In genomic region chr2:155635961-155636360, GRCm38 (mm10) we compare ENCODE assay signal across 21 mouse cellular contexts. TPM values are rescaled to one million over a fixed set of nuclear protein-coding genes. Genes with fewer than 3 reads are reported as not detected.
"Had no signal": no experiment of that assay in that cellular context is flagged by ENCODE, and none has a peak within 500 bp of the region (broad histone marks: within the 10 kb centered on the region; RNA-seq: fewer than 3 reads in every experiment).

No protein-coding gene starts in this region.

- H3K27ac ChIP-seq: limb, embryonic 12.5 days; limb, embryonic 15.5 days; liver, embryonic 14.5 days; lung, embryonic 15.5 days; midbrain, embryonic 10.5 days; midbrain, embryonic 15.5 days; neural tube, embryonic 13.5 days had no signal

- DNase-seq: kidney, adult 9 months; kidney, postnatal 14 days; kidney, postnatal 4 days; left cerebral cortex, postnatal 4 days; lung, adult 18-20 months; lung, postnatal 10 days; lung, postnatal 36 days; retina, postnatal 1 day; right cerebral cortex, postnatal 25 days; thymus, adult 18-20 months; thymus, postnatal 4 days had no signal

- H3K9ac ChIP-seq: limb, embryonic 12.5 days; limb, embryonic 15.5 days; liver, embryonic 14.5 days; lung, embryonic 15.5 days; midbrain, embryonic 15.5 days; neural tube, embryonic 13.5 days had no signal

- H3K9me3 ChIP-seq: limb, embryonic 12.5 days; limb, embryonic 15.5 days; lung, embryonic 15.5 days; megakaryocyte, embryonic 14.5 days; midbrain, embryonic 10.5 days; midbrain, embryonic 15.5 days; neural tube, embryonic 13.5 days had no signal

- ATAC-seq: midbrain, embryonic 15.5 days had no signal

- H3K4me3 ChIP-seq: limb, embryonic 12.5 days; limb, embryonic 15.5 days; lung, embryonic 15.5 days; megakaryocyte, embryonic 14.5 days; midbrain, embryonic 10.5 days; midbrain, embryonic 15.5 days; neural tube, embryonic 13.5 days had no signal

- H3K4me2 ChIP-seq: limb, embryonic 12.5 days; limb, embryonic 15.5 days; liver, embryonic 11.5 days; lung, embryonic 15.5 days; midbrain, embryonic 15.5 days; neural tube, embryonic 13.5 days had no signal

- H3K4me1 ChIP-seq: lung, embryonic 15.5 days; megakaryocyte, embryonic 14.5 days; midbrain, embryonic 15.5 days had no signal

RNA-seq across cellular contexts. Expression of gene Myh7b, which starts 24.9 kb away (rescaled TPM):
- total RNA-seq: neutrophil, adult 5-6 weeks had no signal
